Mouse (Mus musculus): Measurements from ENCODE around the gene Arsj. TPM values are rescaled to one million over a fixed set of nuclear protein-coding genes. Genes with fewer than 3 reads are reported as not detected.
A peak's percentile ranks its signal among the peaks of the same experiment; 100 is the strongest.

Gene Arsj
- 1.6 and 2.2 TPM in 2 replicates for polyA plus RNA-seq (2015; fragmentation: Nextera tagmentation; extraction: Ambion mirVana)

DNA sequence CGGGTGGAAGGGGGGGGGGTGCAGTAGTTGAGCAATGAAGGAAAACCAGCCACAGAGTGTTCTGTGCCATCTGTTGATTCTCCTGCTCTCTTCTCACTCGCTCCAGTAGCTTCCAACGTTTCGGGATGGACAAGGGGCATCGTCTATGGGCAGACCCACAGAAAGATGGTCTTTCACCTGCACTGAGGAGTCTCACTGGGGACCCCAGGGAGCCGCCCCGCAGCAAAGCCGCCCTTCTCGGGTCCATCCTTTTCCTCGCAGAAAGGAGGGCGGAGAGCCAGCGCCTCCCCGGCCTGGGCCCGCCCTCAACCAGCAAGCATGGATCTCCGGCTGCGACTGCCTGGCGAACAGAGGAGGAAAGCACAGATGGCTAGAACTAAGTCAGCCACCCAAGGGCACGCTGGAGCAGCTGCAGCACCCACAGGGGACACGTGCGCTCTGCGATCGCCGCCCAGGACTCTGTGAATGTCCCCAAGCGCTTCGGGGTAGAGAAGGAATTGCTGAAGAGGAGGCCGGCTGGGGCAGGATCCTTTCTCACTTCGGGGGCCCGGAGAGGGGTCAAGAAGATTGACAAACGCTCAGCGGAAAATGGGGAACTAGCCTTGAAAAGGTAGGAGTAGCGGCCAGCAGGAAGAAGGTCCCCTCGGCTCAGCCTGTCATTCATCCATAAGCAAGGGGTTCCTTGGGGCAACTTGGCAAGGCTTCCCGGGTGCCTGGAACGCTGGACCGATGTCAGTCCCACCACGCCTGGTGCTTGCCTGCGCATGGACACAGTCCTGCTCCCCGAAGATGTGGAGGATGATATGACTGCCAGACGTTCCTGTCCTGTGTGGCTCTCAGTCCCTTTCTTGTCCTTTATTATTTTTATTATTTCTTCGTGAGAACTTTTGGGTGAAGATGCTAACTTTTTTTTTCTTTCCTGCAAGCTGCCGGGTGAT lies at the start of gene Arsj:
TSS of gene Arsj (plus strand) at position 117 of the 938 bp plus-strand sequence.
- peak; percentile 80; the same call in 1 of the 2 replicates for ATAC-seq (ENCODE audit: insufficient read depth, low FRiP score, low read depth)
- Histone ChIP-seq H3K4me2 (peak within 1 kb of the TSS; percentile 81), H3K9me3 (no peaks in the 10 kb centered on the region), H3K27ac (no peak within 1 kb of the TSS), H3K4me3 (replicated peaks) (peak within 1 kb of the TSS; percentile 45), H3K9ac (peak within 1 kb of the TSS; percentile 32; the same call in 1 of the 2 replicates), H3K36me3 (no peaks in the 10 kb centered on the region), H3K27me3 (replicated peaks) (no peaks in the 10 kb centered on the region), H3K4me1 (0 out of 2 replicates have a peak, but pooled peaks cover 4% of the 10 kb centered on the region)
- WGBS: 12% methylated on average over 41 of the region's 41 CpGs

DNA sequence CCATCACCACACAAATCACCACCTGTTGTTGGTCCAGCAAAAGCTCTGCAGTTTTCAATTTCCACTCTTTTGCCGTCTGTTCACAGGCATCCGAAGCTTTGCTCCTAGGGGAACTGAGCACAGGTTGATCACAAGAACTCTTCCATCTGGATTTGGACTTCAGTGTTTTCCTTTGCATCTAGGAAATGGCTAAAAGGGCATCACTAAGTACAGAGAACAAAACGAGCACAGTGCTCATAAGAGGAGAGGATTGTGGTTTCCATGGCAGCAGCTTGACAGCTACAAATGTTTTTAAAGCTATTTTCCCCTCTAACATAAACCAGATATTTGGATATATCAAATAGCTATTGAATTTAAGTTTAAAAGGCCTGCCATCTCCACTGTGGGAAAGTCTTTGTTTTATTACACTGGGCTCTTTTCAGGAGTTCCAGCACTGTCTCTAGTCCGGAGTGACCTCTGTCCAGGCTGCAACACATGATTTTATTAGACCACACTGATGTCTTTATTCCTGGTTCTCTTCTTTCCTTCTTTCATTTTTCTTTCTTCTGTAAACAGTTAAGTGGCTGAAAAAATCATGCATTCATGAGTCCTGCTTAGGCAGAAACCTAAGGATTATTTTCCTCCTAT lies 38.5 kb upstream of the Arsj start:
- Histone ChIP-seq H3K27ac (no peak overlapping the region), H3K4me2 (no peak overlapping the region)
- no peak for ATAC-seq (ENCODE audit: insufficient read depth, low FRiP score, low read depth)

GRCm38 (mm10) chr3:126325891-126326627 lies 37.4 kb upstream of the Arsj start:
- no peaks in the 10 kb centered on the region for H3K27me3 ChIP-seq (replicated peaks)
- no peaks in the 10 kb centered on the region for H3K36me3 ChIP-seq
- no peak overlapping the region for H3K4me3 ChIP-seq (replicated peaks)
- no peak overlapping the region for H3K9ac ChIP-seq
- no peak overlapping the region for H3K4me2 ChIP-seq
- H3K4me1 ChIP-seq: no peaks in the 10 kb centered on the region
- 63% methylated on average over 4 of the region's 4 CpGs for WGBS
- no peak overlapping the region for H3K27ac ChIP-seq
- no peaks in the 10 kb centered on the region for H3K9me3 ChIP-seq
- ATAC-seq (ENCODE audit: insufficient read depth, low FRiP score, low read depth): no peak

More for the DNA sequence above, 38.5 kb upstream of the Arsj start:
- 40% methylated on average over 4 of the region's 4 CpGs for WGBS
- Histone ChIP-seq H3K4me3 (replicated peaks) (no peak overlapping the region), H3K27me3 (replicated peaks) (no peaks in the 10 kb centered on the region), H3K9me3 (no peaks in the 10 kb centered on the region), H3K4me1 (no peaks in the 10 kb centered on the region), H3K36me3 (no peaks in the 10 kb centered on the region), H3K9ac (no peak overlapping the region)

GRCm38 (mm10) chr3:126326628-126327325 lies 36.7 kb upstream of the Arsj start:
- Histone ChIP-seq H3K4me1 (no peaks in the 10 kb centered on the region), H3K36me3 (no peaks in the 10 kb centered on the region), H3K27ac (no peak overlapping the region), H3K4me3 (replicated peaks) (no peak overlapping the region), H3K9ac (no peak overlapping the region), H3K27me3 (replicated peaks) (no peaks in the 10 kb centered on the region), H3K4me2 (no peak overlapping the region), H3K9me3 (no peaks in the 10 kb centered on the region)
- ATAC-seq (ENCODE audit: insufficient read depth, low FRiP score, low read depth): no peak
- WGBS: 50% methylated on average over 2 of the region's 2 CpGs

DNA sequence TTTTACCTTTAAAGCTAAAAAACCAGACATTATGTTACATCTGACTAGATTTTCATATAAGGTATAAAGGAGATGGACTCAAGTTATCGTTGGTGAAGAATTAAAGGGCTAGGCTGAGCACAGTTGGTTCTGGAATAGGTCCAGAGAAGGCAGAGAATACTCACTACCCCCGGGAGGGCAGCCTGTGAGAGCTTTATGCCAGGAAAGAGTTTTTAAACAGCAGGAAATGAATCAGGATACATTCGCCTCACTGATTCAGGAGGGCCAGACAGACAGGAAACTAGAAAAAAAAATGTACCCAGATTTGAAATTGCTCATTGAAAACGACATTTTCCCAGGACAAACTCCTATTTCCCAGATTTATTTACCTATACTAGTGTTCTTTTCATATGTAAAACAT lies 28.2 kb upstream of the Arsj start:
- Histone ChIP-seq H3K9me3 (no peaks in the 10 kb centered on the region), H3K9ac (no peak overlapping the region), H3K4me2 (no peak overlapping the region), H3K27me3 (replicated peaks) (no peaks in the 10 kb centered on the region), H3K36me3 (no peaks in the 10 kb centered on the region), H3K4me1 (no peaks in the 10 kb centered on the region), H3K4me3 (replicated peaks) (no peak overlapping the region), H3K27ac (no peak overlapping the region)
- ATAC-seq (ENCODE audit: insufficient read depth, low FRiP score, low read depth): no peak
- 55% methylated on average over 4 of the region's 4 CpGs for WGBS

GRCm38 (mm10) chr3:126344745-126345144 lies 18.7 kb upstream of the Arsj start:
- WGBS: 81% methylated on average over 1 of the region's 1 CpGs
- Histone ChIP-seq H3K9ac (no peak overlapping the region), H3K4me1 (no peaks in the 10 kb centered on the region), H3K4me3 (replicated peaks) (no peak overlapping the region), H3K9me3 (no peaks in the 10 kb centered on the region), H3K27me3 (replicated peaks) (no peaks in the 10 kb centered on the region), H3K36me3 (no peaks in the 10 kb centered on the region), H3K4me2 (no peak overlapping the region), H3K27ac (no peak overlapping the region)
- ATAC-seq (ENCODE audit: insufficient read depth, low FRiP score, low read depth): no peak

DNA sequence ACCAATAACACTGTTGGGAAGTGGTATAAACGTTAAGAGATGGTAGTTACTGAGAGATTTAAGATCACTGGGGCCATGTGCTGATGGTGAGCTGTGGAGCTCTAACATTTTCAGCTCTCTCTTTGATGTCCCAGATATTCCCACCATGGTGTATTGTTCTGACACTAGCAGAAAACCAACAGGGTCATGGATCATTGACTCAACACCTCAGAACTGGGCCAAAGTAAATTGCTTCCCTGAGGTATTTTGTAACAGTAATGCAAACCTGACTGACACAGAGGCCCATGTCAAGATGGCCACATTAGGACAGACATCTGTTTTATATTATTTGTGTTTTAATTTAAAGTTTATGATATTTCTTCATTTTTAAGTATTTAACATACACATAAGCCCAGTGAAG lies 3.7 kb upstream of the Arsj start:
- H3K4me2 ChIP-seq: no peak overlapping the region

DNA sequence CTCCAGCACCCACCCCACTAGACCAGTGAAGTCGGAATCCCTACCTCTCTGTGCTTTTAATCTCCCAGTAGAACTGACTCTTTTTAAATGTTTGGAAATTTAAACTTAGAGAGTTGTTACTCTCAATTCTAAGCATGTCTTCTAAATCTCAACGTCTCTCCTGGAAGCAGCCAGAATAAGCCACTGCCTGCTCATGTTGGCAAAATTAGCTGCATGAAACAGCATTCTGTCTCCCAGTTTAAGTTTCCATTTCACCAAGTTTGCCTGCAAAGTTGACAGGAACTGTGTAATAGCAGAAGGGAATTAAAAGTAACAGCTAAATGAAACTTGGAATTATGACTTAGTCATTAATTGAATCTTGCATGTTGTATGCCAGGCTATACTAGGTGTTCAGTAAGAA lies 1.1 kb upstream of the Arsj start:
- Histone ChIP-seq H3K4me2 (no peak overlapping the region), H3K4me1 (0 out of 2 replicates have a peak, but pooled peaks cover 4% of the 10 kb centered on the region), H3K36me3 (no peaks in the 10 kb centered on the region), H3K9me3 (no peaks in the 10 kb centered on the region), H3K9ac (no peak overlapping the region), H3K4me3 (replicated peaks) (no peak overlapping the region), H3K27ac (no peak overlapping the region), H3K27me3 (replicated peaks) (no peaks in the 10 kb centered on the region)
- ATAC-seq (ENCODE audit: insufficient read depth, low FRiP score, low read depth): no peak
- WGBS: 80% methylated on average over 2 of the region's 2 CpGs

More for the DNA sequence above, 3.7 kb upstream of the Arsj start:
- H3K27ac ChIP-seq: no peak overlapping the region
- H3K9me3 ChIP-seq: no peaks in the 10 kb centered on the region
- H3K4me3 ChIP-seq (replicated peaks): no peak overlapping the region
- no peak overlapping the region for H3K9ac ChIP-seq
- 0 out of 2 replicates have a peak, but pooled peaks cover 4% of the 10 kb centered on the region for H3K4me1 ChIP-seq
- no peak for ATAC-seq (ENCODE audit: insufficient read depth, low FRiP score, low read depth)
- no peaks in the 10 kb centered on the region for H3K36me3 ChIP-seq
- WGBS: 53% methylated on average over 1 of the region's 1 CpGs
- no peaks in the 10 kb centered on the region for H3K27me3 ChIP-seq (replicated peaks)

- Histone ChIP-seq H3K4me2 (peak overlapping the region; percentile 81; the same call in 1 of the 2 replicates), H3K9me3 (no peaks in the 10 kb centered on the region), H3K4me3 (replicated peaks) (peak overlapping the region; percentile 45; the same call in 1 of the 2 replicates), H3K27ac (no peak overlapping the region), H3K4me1 (0 out of 2 replicates have a peak, but pooled peaks cover 4% of the 10 kb centered on the region), H3K9ac (no peak overlapping the region), H3K36me3 (no peaks in the 10 kb centered on the region), H3K27me3 (replicated peaks) (no peaks in the 10 kb centered on the region)
- ATAC-seq (ENCODE audit: insufficient read depth, low FRiP score, low read depth): no peak
- WGBS: 83% methylated on average over 11 of the region's 11 CpGs
Observed at GRCm38 (mm10) chr3:126362931-126363525, 456 bp upstream of the Arsj start.

- H3K27me3 ChIP-seq (replicated peaks): no peaks in the 10 kb centered on the region
- no peak overlapping the region for H3K9ac ChIP-seq
- H3K4me2 ChIP-seq: peak overlapping the region; percentile 81
- H3K4me1 ChIP-seq: 0 out of 2 replicates have a peak, but pooled peaks cover 4% of the 10 kb centered on the region
- WGBS: 87% methylated on average over 7 of the region's 7 CpGs
- H3K27ac ChIP-seq: no peak overlapping the region
- H3K36me3 ChIP-seq: no peaks in the 10 kb centered on the region
- no peak for ATAC-seq (ENCODE audit: insufficient read depth, low FRiP score, low read depth)
- no peaks in the 10 kb centered on the region for H3K9me3 ChIP-seq
- H3K4me3 ChIP-seq (replicated peaks): peak overlapping the region; percentile 45
Observed at GRCm38 (mm10) chr3:126364555-126364954, 1.1 kb downstream of the Arsj start.

GRCm38 (mm10) chr3:126370571-126370970 lies 7.1 kb downstream of the Arsj start:
- Histone ChIP-seq H3K9ac (no peak overlapping the region), H3K4me1 (no peaks in the 10 kb centered on the region), H3K9me3 (no peaks in the 10 kb centered on the region)

More at GRCm38 (mm10) chr3:126370571-126370970, 7.1 kb downstream of the Arsj start:
- Histone ChIP-seq H3K27me3 (replicated peaks) (no peaks in the 10 kb centered on the region), H3K27ac (no peak overlapping the region), H3K36me3 (no peaks in the 10 kb centered on the region), H3K4me2 (no peak overlapping the region), H3K4me3 (replicated peaks) (no peak overlapping the region)
- ATAC-seq (ENCODE audit: insufficient read depth, low FRiP score, low read depth): no peak
